Mouse (Mus musculus): ENCODE results near the gene Eya4. TPM values are rescaled to one million over a fixed set of nuclear protein-coding genes. Genes with fewer than 3 reads are reported as not detected.
A peak's percentile ranks its signal among the peaks of the same experiment; 100 is the strongest.

The Eya4 gene
- 0.21 and 0.44 TPM in 2 replicates for polyA plus RNA-seq (2014; fragmentation: Nextera tagmentation; extraction: Ambion mirVana)

- Histone ChIP-seq H3K9ac (replicated peaks; ENCODE audit: low read depth, low read length) (peak within 1 kb of the TSS; percentile 44), H3K4me3 (ENCODE audit: low read depth, low read length) (peak within 1 kb of the TSS; percentile 45), H3K4me2 (ENCODE audit: low read depth, low read length) (peak within 1 kb of the TSS; percentile 89), H3K27me3 (ENCODE audit: control insufficient read depth, insufficient read depth, low read length) (peaks cover 10% of the 10 kb centered on the region; the same call in 1 of the 2 replicates), H3K36me3 (ENCODE audit: control insufficient read depth, insufficient read depth, low read length) (no peaks in the 10 kb centered on the region), H3K4me1 (ENCODE audit: control insufficient read depth, insufficient read depth, low read length) (peaks cover 12% of the 10 kb centered on the region), H3K9me3 (ENCODE audit: control insufficient read depth, low read length) (no peaks in the 10 kb centered on the region), H3K27ac (ENCODE audit: low read depth, low read length) (no peak within 1 kb of the TSS)
- ATAC-seq (ENCODE audit: low read depth) = peak; percentile 90
- 2% methylated on average over 65 of the region's 79 CpGs for WGBS
Observed at GRCm38 (mm10) chr10:23350011-23350911, at the start of gene Eya4. Eya4 (minus strand) TSS chr10:23350786.

DNA sequence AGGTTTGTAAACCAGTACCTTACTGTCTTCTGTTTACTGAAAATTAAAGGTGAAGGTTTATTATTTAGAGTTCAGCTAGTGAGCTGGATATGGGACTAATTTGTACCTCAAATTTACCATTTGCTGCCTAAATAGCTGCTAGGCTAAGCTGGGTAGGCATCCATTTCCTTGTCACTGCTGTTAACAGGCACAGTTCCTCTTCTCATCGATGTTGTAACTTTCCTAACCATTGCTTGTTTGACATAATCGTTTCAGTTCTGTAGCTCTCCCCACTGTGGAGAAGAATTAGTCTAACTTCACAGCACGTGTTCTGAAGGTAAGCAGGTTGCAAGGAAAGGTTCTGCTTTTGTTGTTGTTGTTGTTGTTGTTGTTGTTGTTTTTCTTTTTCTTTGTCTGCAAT is 44.8 kb upstream of the Eya4 start:
- H3K4me3 ChIP-seq (ENCODE audit: low read depth, low read length) = no peak overlapping the region
- H3K4me2 ChIP-seq (ENCODE audit: low read depth, low read length) = no peak overlapping the region
- no peaks in the 10 kb centered on the region for H3K27me3 ChIP-seq (ENCODE audit: control insufficient read depth, insufficient read depth, low read length)
- H3K9ac ChIP-seq (replicated peaks; ENCODE audit: low read depth, low read length) = no peak overlapping the region
- H3K27ac ChIP-seq (ENCODE audit: low read depth, low read length) = no peak overlapping the region
- no peaks in the 10 kb centered on the region for H3K9me3 ChIP-seq (ENCODE audit: control insufficient read depth, low read length)
- no peaks in the 10 kb centered on the region for H3K4me1 ChIP-seq (ENCODE audit: control insufficient read depth, insufficient read depth, low read length)
- WGBS = 92% methylated on average over 3 of the region's 3 CpGs
- no peak for ATAC-seq (ENCODE audit: low read depth)
- no peaks in the 10 kb centered on the region for H3K36me3 ChIP-seq (ENCODE audit: control insufficient read depth, insufficient read depth, low read length)

DNA sequence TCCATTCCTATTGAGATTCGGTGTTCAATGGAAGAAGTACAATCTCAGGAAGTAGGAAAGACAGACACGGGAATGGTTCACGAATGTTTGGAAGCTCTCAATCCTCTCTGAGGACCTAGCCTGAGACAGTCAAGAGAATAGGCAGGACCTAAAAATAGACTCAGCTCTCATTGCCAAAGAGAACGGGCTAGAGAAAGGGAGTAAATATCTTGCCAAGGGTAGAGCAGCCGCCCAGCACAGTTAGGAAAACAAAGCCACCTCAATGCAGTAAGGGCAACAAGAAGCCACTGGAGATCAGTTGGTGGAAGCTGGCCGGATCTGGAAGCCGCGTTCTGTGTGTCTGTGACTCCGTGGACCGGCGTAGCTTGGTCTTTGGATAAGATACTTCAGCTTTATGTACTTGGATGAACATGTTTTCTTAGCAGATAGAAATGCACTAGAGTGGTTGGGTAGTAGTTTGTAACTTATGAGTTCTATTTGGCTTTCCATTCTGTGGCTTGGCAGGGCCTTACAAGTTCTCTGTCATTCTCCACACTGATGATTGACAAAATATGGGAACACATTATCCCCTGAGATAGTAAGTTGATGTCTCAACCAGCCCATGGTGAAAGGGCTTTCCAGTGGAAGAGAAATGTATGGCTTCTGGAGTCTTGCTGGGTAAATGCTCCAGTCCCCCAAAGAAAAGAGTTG is 44.1 kb upstream of the Eya4 start:
- 80% methylated on average over 11 of the region's 11 CpGs for WGBS
- no peaks in the 10 kb centered on the region for H3K27me3 ChIP-seq (ENCODE audit: control insufficient read depth, insufficient read depth, low read length)
- no peak overlapping the region for H3K4me2 ChIP-seq (ENCODE audit: low read depth, low read length)
- H3K4me1 ChIP-seq (ENCODE audit: control insufficient read depth, insufficient read depth, low read length) = no peaks in the 10 kb centered on the region
- no peak overlapping the region for H3K4me3 ChIP-seq (ENCODE audit: low read depth, low read length)
- no peak overlapping the region for H3K27ac ChIP-seq (ENCODE audit: low read depth, low read length)
- H3K36me3 ChIP-seq (ENCODE audit: control insufficient read depth, insufficient read depth, low read length) = no peaks in the 10 kb centered on the region
- no peak for ATAC-seq (ENCODE audit: low read depth)
- no peak overlapping the region for H3K9ac ChIP-seq (replicated peaks; ENCODE audit: low read depth, low read length)
- no peaks in the 10 kb centered on the region for H3K9me3 ChIP-seq (ENCODE audit: control insufficient read depth, low read length)

DNA sequence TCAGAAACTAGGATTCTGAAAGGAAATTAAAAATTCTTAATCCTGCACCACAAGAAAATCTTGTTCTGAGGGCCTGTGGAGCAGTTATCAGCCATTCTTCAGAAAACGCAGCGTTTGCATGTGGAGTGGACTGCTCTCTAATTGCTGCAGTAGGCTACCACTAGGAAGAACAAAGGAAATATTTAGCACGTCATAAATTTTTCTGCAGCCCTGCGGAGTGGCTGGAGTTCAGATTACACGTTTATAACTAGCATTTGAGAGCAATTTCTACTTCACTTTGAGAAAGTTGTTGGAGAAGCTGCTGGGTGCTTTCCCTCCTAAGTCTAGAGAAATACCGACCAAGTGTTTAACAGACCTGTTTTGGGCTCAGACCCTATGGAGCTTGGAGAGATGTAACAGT is 43.6 kb upstream of the Eya4 start:
- Histone ChIP-seq H3K4me3 (ENCODE audit: low read depth, low read length) (no peak overlapping the region), H3K4me2 (ENCODE audit: low read depth, low read length) (no peak overlapping the region), H3K9ac (replicated peaks; ENCODE audit: low read depth, low read length) (no peak overlapping the region), H3K36me3 (ENCODE audit: control insufficient read depth, insufficient read depth, low read length) (no peaks in the 10 kb centered on the region), H3K4me1 (ENCODE audit: control insufficient read depth, insufficient read depth, low read length) (no peaks in the 10 kb centered on the region), H3K27ac (ENCODE audit: low read depth, low read length) (no peak overlapping the region), H3K27me3 (ENCODE audit: control insufficient read depth, insufficient read depth, low read length) (no peaks in the 10 kb centered on the region), H3K9me3 (ENCODE audit: control insufficient read depth, low read length) (no peaks in the 10 kb centered on the region)
- WGBS = 28% methylated on average over 6 of the region's 6 CpGs
- no peak for ATAC-seq (ENCODE audit: low read depth)

DNA sequence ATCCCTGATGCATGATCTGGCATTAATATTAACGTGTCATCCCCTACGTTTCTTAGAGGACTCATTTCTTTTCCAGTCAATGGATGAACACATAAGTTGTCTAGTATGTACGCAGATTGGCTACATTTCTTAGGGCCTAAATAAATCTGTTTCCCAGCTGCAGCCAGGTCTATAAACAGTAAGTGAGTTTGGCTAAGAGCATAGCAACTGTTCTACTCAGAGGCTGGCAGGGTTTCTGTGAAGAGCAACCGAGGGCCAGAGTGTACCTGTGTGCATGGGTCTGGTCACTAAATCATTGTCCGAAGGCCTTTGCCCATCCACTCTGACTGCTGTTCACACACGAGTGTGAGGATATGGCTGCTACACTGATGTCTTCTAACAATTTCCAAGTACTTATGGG is 13.3 kb upstream of the Eya4 start:
- Histone ChIP-seq H3K4me1 (ENCODE audit: control insufficient read depth, insufficient read depth, low read length) (no peaks in the 10 kb centered on the region), H3K36me3 (ENCODE audit: control insufficient read depth, insufficient read depth, low read length) (no peaks in the 10 kb centered on the region), H3K27ac (ENCODE audit: low read depth, low read length) (no peak overlapping the region), H3K9ac (replicated peaks; ENCODE audit: low read depth, low read length) (no peak overlapping the region), H3K4me3 (ENCODE audit: low read depth, low read length) (no peak overlapping the region), H3K4me2 (ENCODE audit: low read depth, low read length) (no peak overlapping the region), H3K9me3 (ENCODE audit: control insufficient read depth, low read length) (no peaks in the 10 kb centered on the region), H3K27me3 (ENCODE audit: control insufficient read depth, insufficient read depth, low read length) (no peaks in the 10 kb centered on the region)
- WGBS = 90% methylated on average over 6 of the region's 6 CpGs
- ATAC-seq (ENCODE audit: low read depth) = no peak

GRCm38 (mm10) chr10:23349392-23350010 is 1.1 kb downstream of the Eya4 start:
- Histone ChIP-seq H3K4me1 (ENCODE audit: control insufficient read depth, insufficient read depth, low read length) (peaks cover 12% of the 10 kb centered on the region), H3K27ac (ENCODE audit: low read depth, low read length) (no peak overlapping the region), H3K27me3 (ENCODE audit: control insufficient read depth, insufficient read depth, low read length) (peaks cover 10% of the 10 kb centered on the region; the same call in 1 of the 2 replicates), H3K9me3 (ENCODE audit: control insufficient read depth, low read length) (no peaks in the 10 kb centered on the region), H3K4me3 (ENCODE audit: low read depth, low read length) (peak overlapping the region; percentile 45), H3K36me3 (ENCODE audit: control insufficient read depth, insufficient read depth, low read length) (no peaks in the 10 kb centered on the region), H3K9ac (replicated peaks; ENCODE audit: low read depth, low read length) (peak overlapping the region; percentile 44), H3K4me2 (ENCODE audit: low read depth, low read length) (peak overlapping the region; percentile 89)
- WGBS = under 1% methylated on average over 32 of the region's 33 CpGs
- peak; percentile 50; the same call in 1 of the 2 replicates for ATAC-seq (ENCODE audit: low read depth)

- Histone ChIP-seq H3K9me3 (ENCODE audit: control insufficient read depth, low read length) (no peaks in the 10 kb centered on the region), H3K9ac (replicated peaks; ENCODE audit: low read depth, low read length) (no peak overlapping the region)
- WGBS = under 1% methylated on average over 22 of the region's 22 CpGs
Observed at GRCm38 (mm10) chr10:23348893-23349391, 1.6 kb downstream of the Eya4 start.

GRCm38 (mm10) chr10:23348101-23348892 is 2.3 kb downstream of the Eya4 start:
- Histone ChIP-seq H3K9ac (replicated peaks; ENCODE audit: low read depth, low read length) (no peak overlapping the region), H3K4me3 (ENCODE audit: low read depth, low read length) (peak overlapping the region; percentile 45), H3K9me3 (ENCODE audit: control insufficient read depth, low read length) (no peaks in the 10 kb centered on the region), H3K4me2 (ENCODE audit: low read depth, low read length) (peak overlapping the region; percentile 89), H3K27me3 (ENCODE audit: control insufficient read depth, insufficient read depth, low read length) (peaks cover 10% of the 10 kb centered on the region; the same call in 1 of the 2 replicates), H3K36me3 (ENCODE audit: control insufficient read depth, insufficient read depth, low read length) (no peaks in the 10 kb centered on the region), H3K4me1 (ENCODE audit: control insufficient read depth, insufficient read depth, low read length) (peaks cover 12% of the 10 kb centered on the region), H3K27ac (ENCODE audit: low read depth, low read length) (no peak overlapping the region)
- under 1% methylated on average over 34 of the region's 34 CpGs for WGBS
- ATAC-seq (ENCODE audit: low read depth) = no peak

More at GRCm38 (mm10) chr10:23348893-23349391, 1.6 kb downstream of the Eya4 start:
- H3K27ac ChIP-seq (ENCODE audit: low read depth, low read length) = no peak overlapping the region
- H3K4me3 ChIP-seq (ENCODE audit: low read depth, low read length) = peak overlapping the region; percentile 45
- H3K27me3 ChIP-seq (ENCODE audit: control insufficient read depth, insufficient read depth, low read length) = peaks cover 10% of the 10 kb centered on the region; the same call in 1 of the 2 replicates
- H3K4me2 ChIP-seq (ENCODE audit: low read depth, low read length) = peak overlapping the region; percentile 89
- peak; percentile 49; the same call in 1 of the 2 replicates for ATAC-seq (ENCODE audit: low read depth)
- H3K4me1 ChIP-seq (ENCODE audit: control insufficient read depth, insufficient read depth, low read length) = peaks cover 12% of the 10 kb centered on the region
- H3K36me3 ChIP-seq (ENCODE audit: control insufficient read depth, insufficient read depth, low read length) = no peaks in the 10 kb centered on the region

Data from neural tube, embryonic 14.5 days (tissue).